Mouse (Mus musculus) frontal cortex, adult (tissue): ENCODE results near the gene Olfr1.

Source experiments
- ATAC-seq: cut with Nextera tagmentation; 2 replicates; pipeline ENCODE4 v1.9.2; 2017; ENCODE audit warnings: mild to moderate bottlenecking, moderate library complexity, mixed read lengths; ENCODE audit not compliant: low TSS enrichment

Olfr1 gene

DNA sequence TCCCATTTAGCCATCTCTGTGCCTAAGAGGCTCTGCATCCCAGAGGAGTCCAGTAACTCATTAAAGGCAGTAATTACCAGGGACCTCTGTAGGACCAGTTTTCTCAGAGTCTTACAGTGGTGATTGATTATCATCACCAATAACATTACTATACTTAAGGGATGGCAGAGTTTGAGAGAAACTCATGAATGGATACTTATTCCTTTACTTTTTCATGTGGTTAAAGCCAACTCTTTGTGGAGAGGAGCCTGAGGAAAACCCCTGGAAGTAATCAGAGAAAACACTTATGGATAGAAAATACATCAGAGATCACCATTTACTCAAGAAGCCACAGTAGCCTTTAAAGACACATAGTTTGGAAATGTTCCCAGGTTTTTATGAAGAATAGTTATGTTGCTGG, at the start of gene Olfr1:
Olfr1 (minus strand) TSS at position 101 of the 400 bp plus-strand sequence.
- ATAC-seq, result no peak

GRCm38 (mm10) chr11:73428377-73428776, 29.0 kb upstream of the Olfr1 start, which contains the start of gene Olfr378:
Olfr378 (minus strand) TSS chr11:73428477.
- ATAC-seq, result no peak

DNA sequence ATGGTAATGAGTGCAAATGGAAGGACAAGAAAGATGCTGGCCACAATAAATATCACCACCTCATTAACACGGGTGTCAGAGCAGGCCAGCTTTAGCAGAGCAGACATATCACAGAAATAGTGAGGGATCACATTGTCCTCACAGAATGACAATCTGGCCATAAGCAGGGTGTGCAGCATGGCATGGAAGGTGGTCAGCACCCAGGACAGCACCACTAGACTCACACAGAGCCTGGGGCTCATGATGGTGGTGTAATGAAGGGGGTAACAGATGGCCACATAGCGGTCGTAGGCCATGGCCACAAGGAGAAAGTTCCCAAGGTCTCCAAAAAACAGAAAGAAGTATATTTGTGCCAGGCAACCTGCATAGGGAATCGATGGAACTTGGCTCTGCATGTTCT, 4.0 kb downstream of the Olfr1 start:
- no peak for ATAC-seq

DNA sequence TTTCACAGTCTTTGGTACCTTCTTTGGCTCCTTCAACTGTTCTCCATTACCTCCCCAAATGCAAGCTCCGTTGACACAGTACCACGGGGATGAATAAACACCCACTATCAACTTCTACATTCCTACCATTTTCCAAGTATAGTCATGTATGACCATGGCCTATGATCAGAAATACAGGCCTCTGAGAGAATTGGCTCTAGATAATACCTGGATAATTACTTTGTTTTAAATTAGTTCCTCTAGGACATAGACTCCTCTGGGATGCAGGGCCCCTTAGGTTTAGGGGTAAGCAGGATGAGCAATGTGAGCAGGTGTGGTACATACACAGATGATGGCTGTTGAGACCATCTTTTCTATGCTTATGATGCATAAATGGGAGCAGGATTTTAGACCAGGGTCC, 28.5 kb downstream of the Olfr1 start, which contains the start of gene Olfr376:
Olfr376 (plus strand) TSS at position 301 of the 400 bp plus-strand sequence.
- ATAC-seq, result no peak

DNA sequence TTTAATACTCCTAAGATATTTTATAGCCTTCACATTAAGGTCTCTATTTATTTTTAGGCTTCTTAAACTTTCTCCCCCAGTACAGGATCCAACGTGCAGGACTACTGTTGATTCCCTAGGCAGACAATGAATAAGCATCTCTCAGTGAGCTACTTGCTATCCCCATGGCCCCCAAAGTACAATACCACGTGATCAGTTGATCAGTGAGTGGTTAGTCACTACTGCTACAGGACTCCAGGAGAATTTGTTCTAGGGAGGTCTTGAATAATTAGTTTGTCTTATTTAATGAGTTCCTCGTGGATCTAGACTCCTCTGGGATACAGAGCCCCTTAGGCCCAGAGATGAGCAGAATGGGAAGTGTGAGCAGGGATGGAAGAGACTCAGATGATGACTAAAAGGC, 48.9 kb downstream of the Olfr1 start, which contains the start of gene Olfr20:
Olfr20 (plus strand) TSS at position 301 of the 400 bp plus-strand sequence.
- ATAC-seq, result no peak
